ENCODE assay signal across 25 mouse cellular contexts in genomic region chr10:46185763-46186458, GRCm38 (mm10).
DNase-seq lines count a peak whose midpoint lies in the region; ATAC-seq and TF ChIP-seq lines count a peak whose summit lies in the region.
"Had no signal": no experiment of that assay in that cellular context is flagged by ENCODE, and none has a peak within 500 bp of the region (broad histone marks: within the 10 kb centered on the region; RNA-seq: fewer than 3 reads in every experiment).

No protein-coding gene starts in this region.

- intact Hi-C loops in heart, adult 2 months (cut with DNase I) = no loop called here

- H3K27ac ChIP-seq in heart, postnatal 0 days (ENCODE audit: low read depth) = no peak overlapping the region
- no peak overlapping the region for H3K27ac ChIP-seq in heart, adult 2 months
- no peak overlapping the region for H3K27ac ChIP-seq in midbrain, embryonic 14.5 days (replicated peaks; ENCODE audit: low read depth, low read length)
- H3K27ac ChIP-seq in midbrain, embryonic 11.5 days (ENCODE audit: low read depth, low read length) = no peak overlapping the region
- H3K27ac ChIP-seq: embryonic facial prominence, embryonic 12.5 days; forebrain, embryonic 10.5 days; heart, embryonic 10.5 days; heart, embryonic 15.5 days; limb, embryonic 12.5 days; liver, embryonic 15.5 days had no signal

- H3K9ac ChIP-seq in heart, postnatal 0 days (replicated peaks; ENCODE audit: low read depth, low read length) = no peak overlapping the region
- H3K9ac ChIP-seq in heart, adult 2 months (ENCODE audit: low read depth, low read length) = no peak overlapping the region
- no peak overlapping the region for H3K9ac ChIP-seq in midbrain, embryonic 14.5 days (replicated peaks; ENCODE audit: low read length)
- H3K9ac ChIP-seq in midbrain, embryonic 11.5 days (ENCODE audit: low read length) = no peak overlapping the region
- H3K9ac ChIP-seq: embryonic facial prominence, embryonic 12.5 days; heart, embryonic 15.5 days; limb, embryonic 12.5 days; liver, embryonic 15.5 days; lung, embryonic 14.5 days had no signal

- peak; percentile 81 for ATAC-seq in heart, postnatal 0 days (ENCODE audit: insufficient read depth, low read depth)
- ATAC-seq in midbrain, embryonic 14.5 days (ENCODE audit: low FRiP score, low TSS enrichment) = no peak
- no peak for ATAC-seq in midbrain, embryonic 11.5 days (ENCODE audit: low FRiP score)
- ATAC-seq: forebrain, embryonic 16.5 days; intestine, postnatal 0 days had no signal

- no peaks in the 10 kb centered on the region for H3K79me2 ChIP-seq in heart, adult 2 months (replicated peaks; ENCODE audit: control insufficient read depth, insufficient read depth, low read length)

- no peak for TF ChIP-seq EP300 in heart, postnatal 0 days (IDR thresholded peaks at IDR 0.05; ENCODE audit: low read depth)
- no peak for TF ChIP-seq EP300 in heart, adult 2 months (IDR thresholded peaks at IDR 0.05; ENCODE audit: insufficient read depth, low read depth, low read length)

- no peak overlapping the region for H3K4me3 ChIP-seq in heart, postnatal 0 days (ENCODE audit: low read depth, low read length)
- no peak overlapping the region for H3K4me3 ChIP-seq in heart, adult 2 months
- no peak overlapping the region for H3K4me3 ChIP-seq in midbrain, embryonic 14.5 days (replicated peaks; ENCODE audit: low read depth, low read length)
- H3K4me3 ChIP-seq in midbrain, embryonic 11.5 days (ENCODE audit: low read depth, low read length) = no peak overlapping the region
- H3K4me3 ChIP-seq: embryonic facial prominence, embryonic 12.5 days; forebrain, embryonic 10.5 days; heart, embryonic 10.5 days; heart, embryonic 15.5 days; limb, embryonic 12.5 days; liver, embryonic 15.5 days had no signal

- no peak overlapping the region for H3K4me2 ChIP-seq in heart, postnatal 0 days (ENCODE audit: low read depth, low read length)
- H3K4me2 ChIP-seq in midbrain, embryonic 14.5 days (ENCODE audit: low read length) = no peak overlapping the region
- H3K4me2 ChIP-seq in midbrain, embryonic 11.5 days = no peak overlapping the region
- H3K4me2 ChIP-seq: embryonic facial prominence, embryonic 12.5 days; heart, embryonic 15.5 days; limb, embryonic 12.5 days; liver, embryonic 15.5 days; lung, embryonic 14.5 days had no signal

- TF ChIP-seq POLR2A in heart, adult 2 months (IDR thresholded peaks at IDR 0.05; ENCODE audit: insufficient read depth, low read depth, low read length) = no peak

- TF ChIP-seq CTCF in heart, postnatal 0 days (IDR thresholded peaks at IDR 0.05; ENCODE audit: low read depth) = no peak
- no peak for TF ChIP-seq CTCF in heart, adult 2 months (IDR thresholded peaks at IDR 0.05)

- H3K9me3 ChIP-seq in heart, postnatal 0 days (replicated peaks; ENCODE audit: control insufficient read depth, low read length) = no peaks in the 10 kb centered on the region
- no peaks in the 10 kb centered on the region for H3K9me3 ChIP-seq in midbrain, embryonic 14.5 days (ENCODE audit: control insufficient read depth, low read length)
- no peaks in the 10 kb centered on the region for H3K9me3 ChIP-seq in midbrain, embryonic 11.5 days (ENCODE audit: control insufficient read depth, low read length)
- H3K9me3 ChIP-seq: embryonic facial prominence, embryonic 12.5 days; forebrain, embryonic 10.5 days; heart, embryonic 10.5 days; heart, embryonic 15.5 days; limb, embryonic 12.5 days; liver, embryonic 15.5 days had no signal

- 76% methylated on average over 4 of the region's 4 CpGs for WGBS in heart, postnatal 0 days
- WGBS in heart, adult 2 months = 80% methylated on average over 4 of the region's 4 CpGs
- WGBS in midbrain, embryonic 14.5 days = 67% methylated on average over 4 of the region's 4 CpGs
- 86% methylated on average over 4 of the region's 4 CpGs for WGBS in midbrain, embryonic 11.5 days

- no peaks in the 10 kb centered on the region for H3K36me3 ChIP-seq in heart, postnatal 0 days (replicated peaks; ENCODE audit: control insufficient read depth, insufficient read depth, low read length)
- no peaks in the 10 kb centered on the region for H3K36me3 ChIP-seq in heart, adult 2 months (ENCODE audit: control insufficient read depth, insufficient read depth, low read length)
- H3K36me3 ChIP-seq in midbrain, embryonic 14.5 days (ENCODE audit: control insufficient read depth, insufficient read depth, low read length) = no peaks in the 10 kb centered on the region
- H3K36me3 ChIP-seq in midbrain, embryonic 11.5 days (ENCODE audit: control insufficient read depth, insufficient read depth, low read length) = no peaks in the 10 kb centered on the region
- H3K36me3 ChIP-seq: embryonic facial prominence, embryonic 12.5 days; forebrain, embryonic 10.5 days; heart, embryonic 10.5 days; heart, embryonic 15.5 days; limb, embryonic 12.5 days; liver, embryonic 15.5 days had no signal

- DNase-seq in cerebellum, postnatal 10 days = peak; percentile 30 to 44
- DNase-seq in cerebellum, adult 11-12 months = no peak
- peak; percentile 24 for DNase-seq in heart, postnatal 0 days (ENCODE audit: low spot score)
- no peak for DNase-seq in heart, adult 2 months
- DNase-seq in midbrain, embryonic 14.5 days = peak; percentile 11
- DNase-seq in midbrain, embryonic 11.5 days (ENCODE audit: low spot score, missing footprints) = no peak
- no peak for DNase-seq in spleen, postnatal 4 days (ENCODE audit: low spot score in 2 of 2)
- DNase-seq: adrenal gland, adult 8-10 months; cerebellum, adult 18-20 months; cerebellum, postnatal 36 days; kidney, postnatal 14 days; layer of hippocampus, adult 9-11 months; lung, embryonic 14.5 days; lung, postnatal 14 days; right cerebral cortex, postnatal 25 days; thymus, postnatal 14 days had no signal

- H3K4me1 ChIP-seq in heart, postnatal 0 days (ENCODE audit: control insufficient read depth, insufficient read depth) = no peaks in the 10 kb centered on the region
- H3K4me1 ChIP-seq in heart, adult 2 months (ENCODE audit: control insufficient read depth, insufficient read depth, low read length) = no peaks in the 10 kb centered on the region
- H3K4me1 ChIP-seq in midbrain, embryonic 14.5 days (ENCODE audit: control insufficient read depth, insufficient read depth, low read length) = no peaks in the 10 kb centered on the region
- no peaks in the 10 kb centered on the region for H3K4me1 ChIP-seq in midbrain, embryonic 11.5 days (ENCODE audit: control insufficient read depth, insufficient read depth, low read length)
- H3K4me1 ChIP-seq: embryonic facial prominence, embryonic 12.5 days; forebrain, embryonic 10.5 days; heart, embryonic 10.5 days; heart, embryonic 15.5 days; limb, embryonic 12.5 days; liver, embryonic 15.5 days had no signal

- no peaks in the 10 kb centered on the region for H3K27me3 ChIP-seq in heart, postnatal 0 days (ENCODE audit: control insufficient read depth, insufficient read depth, low read length)
- no peaks in the 10 kb centered on the region for H3K27me3 ChIP-seq in heart, adult 2 months (ENCODE audit: control insufficient read depth, insufficient read depth, low read length)
- no peaks in the 10 kb centered on the region for H3K27me3 ChIP-seq in midbrain, embryonic 14.5 days (ENCODE audit: control insufficient read depth, insufficient read depth, low read length)
- no peaks in the 10 kb centered on the region for H3K27me3 ChIP-seq in midbrain, embryonic 11.5 days (ENCODE audit: control insufficient read depth, insufficient read depth, low read length)
- H3K27me3 ChIP-seq: CH12.LX; embryonic facial prominence, embryonic 12.5 days; heart, embryonic 15.5 days; limb, embryonic 12.5 days; liver, embryonic 15.5 days had no signal

Comparison
In these comparisons a context has a peak if more than half of its experiments do, and no peak if none do; other contexts are left out.
1. DNase-seq: peak in cerebellum, postnatal 10 days (2 of 2), heart, postnatal 0 days (single experiment) and midbrain, embryonic 14.5 days (single experiment); none in cerebellum, adult 11-12 months (single experiment), heart, adult 2 months (0 of 2), midbrain, embryonic 11.5 days (single experiment) and spleen, postnatal 4 days (0 of 2).